Mouse (Mus musculus): ENCODE results near the gene A830018L16Rik. TPM values are rescaled to one million over a fixed set of nuclear protein-coding genes. Genes with fewer than 3 reads are reported as not detected.
"Not testable (repeated sequence)": the region's sequence is repeated elsewhere in the genome, so short reads cannot be mapped to it uniquely, and the experiment has no call there.

The A830018L16Rik gene
- polyA plus RNA-seq (2017; shearing (Covaris generic)) = not detected

DNA sequence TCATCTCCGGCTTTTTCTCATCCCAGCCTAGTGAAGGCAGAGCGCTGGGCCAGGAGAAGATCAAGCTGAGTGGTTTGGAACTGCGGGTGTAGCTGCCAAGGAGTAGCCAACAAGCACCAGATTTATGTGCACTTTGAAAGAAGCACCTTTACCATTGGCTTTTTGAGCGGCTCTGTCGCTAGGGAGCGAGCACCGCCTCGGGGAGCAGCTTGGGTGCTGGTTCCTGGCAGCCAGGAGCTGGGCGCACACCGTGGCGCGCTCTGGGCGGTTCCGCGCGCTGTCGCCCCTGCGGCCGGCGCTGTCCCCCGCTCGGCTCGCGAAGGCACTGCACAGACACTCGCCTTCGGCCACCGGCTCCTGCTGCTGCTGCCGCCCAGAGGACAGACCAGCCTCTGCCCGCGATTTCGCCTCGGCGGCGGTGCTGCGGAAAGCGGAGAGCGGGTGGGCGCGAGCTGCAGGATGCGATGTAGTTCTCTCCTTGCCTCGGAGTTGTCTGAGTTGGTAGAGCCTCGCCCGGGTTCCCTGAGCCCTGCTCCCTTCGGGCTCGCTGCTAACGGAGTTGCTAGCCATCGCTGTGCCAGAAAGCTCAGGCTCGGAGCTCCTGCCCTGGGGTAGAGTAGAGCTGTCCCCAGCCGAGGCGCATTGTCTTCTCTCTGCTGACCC is at the start of gene A830018L16Rik:
A830018L16Rik (plus strand) TSS at position 212 of the 663 bp plus-strand sequence.
- no peak for ATAC-seq

DNA sequence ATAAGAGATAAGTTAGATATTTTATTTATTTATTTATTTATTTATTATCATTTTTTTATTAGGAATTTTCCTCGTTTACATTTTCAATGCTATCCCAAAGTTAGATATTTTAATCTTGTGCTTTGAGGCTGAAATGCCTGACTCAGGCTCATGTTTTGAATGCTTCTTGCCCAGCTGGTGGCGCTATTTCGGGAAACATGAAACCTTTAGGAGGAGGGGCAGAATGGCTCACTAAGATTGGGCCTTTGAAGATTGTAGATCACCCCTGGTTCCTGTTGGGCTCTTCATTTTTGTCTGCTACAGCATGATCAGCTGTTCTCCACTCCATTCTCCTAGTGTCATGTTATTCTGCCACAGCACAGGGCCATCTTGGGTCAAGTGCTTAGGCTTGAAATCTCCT is 28.1 kb upstream of the A830018L16Rik start:
- no peak for ATAC-seq

DNA sequence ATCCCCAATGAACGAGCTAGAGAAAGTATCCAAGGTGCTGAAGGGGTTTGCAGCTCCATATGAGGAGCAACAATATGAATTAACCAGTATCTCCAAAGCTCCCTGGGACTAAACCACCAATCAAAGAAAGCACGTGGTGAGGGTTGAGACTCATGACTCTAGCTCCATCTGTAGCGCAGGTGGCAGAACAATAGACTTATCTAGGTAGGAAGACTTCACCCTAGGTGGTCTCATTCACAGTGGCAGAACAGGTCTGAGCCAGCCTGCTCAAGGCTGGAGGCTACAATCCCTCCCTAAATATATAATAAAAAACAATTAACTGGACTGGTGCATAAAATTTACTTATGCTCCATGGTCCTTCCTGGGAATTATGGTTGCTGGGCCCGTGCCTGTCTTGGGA is 18.5 kb upstream of the A830018L16Rik start:
- ATAC-seq = no peak

DNA sequence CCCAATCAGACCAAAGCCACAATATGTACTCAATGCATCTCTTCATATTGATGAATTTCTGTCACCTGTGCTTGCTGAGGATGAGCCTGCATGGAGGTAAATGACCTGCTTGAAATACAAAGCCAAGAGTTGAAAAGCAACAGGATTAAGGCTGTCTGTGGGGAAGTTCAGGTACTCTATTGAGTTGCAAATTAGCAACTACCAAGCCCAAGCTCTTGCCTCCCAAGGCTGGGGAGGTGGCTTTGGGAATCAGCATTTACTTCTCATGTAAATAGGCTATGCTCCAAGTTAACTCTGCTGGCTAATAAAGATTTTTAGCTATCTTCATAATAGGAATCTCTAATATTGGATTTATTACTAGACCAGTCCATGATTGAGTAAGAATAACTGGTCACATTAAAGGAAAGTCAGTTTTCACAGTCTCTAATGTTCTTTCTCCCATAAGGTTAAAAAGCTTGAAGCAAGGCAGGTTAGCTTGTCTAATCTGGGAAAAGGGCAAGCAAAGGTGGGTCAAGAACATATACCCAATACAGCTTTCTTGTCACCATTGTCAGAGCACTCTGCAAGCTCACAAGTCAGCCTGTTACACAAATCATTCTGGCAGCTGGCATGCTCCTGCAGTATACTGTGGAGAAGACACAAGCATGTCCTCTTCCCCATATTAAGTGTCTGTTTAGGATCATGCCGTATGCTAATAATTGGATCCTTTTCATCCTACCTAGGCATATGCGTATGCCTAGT is 17.7 kb upstream of the A830018L16Rik start:
- no peak for ATAC-seq

DNA sequence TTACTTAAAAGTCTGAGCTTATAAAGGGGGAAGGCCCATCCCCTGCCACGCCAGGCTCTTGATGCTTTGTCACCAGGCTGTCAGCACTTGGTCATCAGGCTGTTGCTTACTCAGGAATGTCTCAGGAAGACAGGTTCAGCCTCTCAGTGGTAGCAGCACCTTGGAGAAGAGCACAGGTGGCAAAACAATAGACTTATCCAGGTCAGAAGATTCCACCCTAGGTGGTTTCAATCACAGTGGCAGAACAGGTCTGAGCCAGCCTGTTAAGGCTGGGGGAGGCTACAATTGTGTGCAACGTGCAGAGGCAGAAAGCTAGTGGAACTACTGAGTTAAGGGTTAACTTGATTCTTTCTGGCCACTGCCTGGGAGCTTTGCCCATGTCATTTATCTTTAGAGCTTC is 12.7 kb upstream of the A830018L16Rik start:
- no peak for ATAC-seq

DNA sequence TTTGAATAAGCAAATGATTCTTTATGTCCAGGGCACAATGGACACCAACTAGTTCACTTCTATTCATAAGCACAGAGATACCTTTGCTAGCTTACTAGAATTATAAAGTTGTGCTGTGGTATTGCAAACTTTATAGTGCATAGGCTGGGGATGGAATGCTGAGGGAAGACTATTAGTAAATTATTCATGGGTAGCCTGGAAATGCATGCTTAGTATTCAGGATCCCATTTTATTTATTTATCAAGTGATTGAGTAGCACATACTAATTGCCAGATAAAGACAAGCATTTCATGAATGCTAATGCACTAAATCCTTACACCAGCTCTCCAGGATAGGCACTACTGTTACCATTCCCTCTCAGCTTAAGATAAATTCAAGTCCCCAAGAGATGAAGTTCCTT is 8.4 kb upstream of the A830018L16Rik start:
- no peak for ATAC-seq

DNA sequence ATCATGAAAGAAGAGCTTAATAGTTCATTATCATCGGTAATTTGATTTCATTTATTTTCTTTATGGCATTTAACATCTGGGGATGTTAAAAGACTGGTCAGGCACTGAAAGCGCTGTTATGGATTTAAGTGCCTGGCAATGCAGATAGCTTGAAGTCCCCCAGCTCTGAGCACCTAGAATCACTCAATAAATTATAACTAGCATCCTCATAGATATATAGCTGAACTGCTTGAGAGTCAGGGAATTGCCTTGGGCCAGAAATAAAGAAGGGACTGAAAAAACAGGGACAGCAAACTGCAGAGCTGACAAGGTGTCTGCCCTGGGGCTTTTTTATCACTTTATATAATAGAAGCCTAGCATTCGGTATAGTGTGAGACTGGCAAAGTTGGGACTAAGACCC is 7.9 kb upstream of the A830018L16Rik start:
- no peak for ATAC-seq

DNA sequence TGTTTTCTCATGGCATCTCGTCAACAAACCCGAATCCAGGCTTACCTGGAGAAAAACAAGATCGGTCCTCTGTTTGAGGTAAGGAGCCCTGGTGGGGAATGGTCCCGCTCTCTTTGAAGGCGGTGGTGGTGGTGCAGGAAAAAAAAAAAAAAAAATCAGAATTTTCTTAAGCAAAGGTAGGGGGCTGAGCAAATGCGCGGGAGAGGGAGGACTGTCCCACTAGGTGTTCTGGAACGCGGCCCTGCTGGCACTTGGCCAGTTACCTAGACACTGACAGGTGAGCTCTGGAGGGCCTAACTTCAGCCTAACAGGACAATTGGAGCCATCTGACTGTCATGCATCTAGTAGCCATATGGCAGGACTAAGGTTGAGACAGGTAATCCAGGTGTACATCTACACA is 655 bp downstream of the A830018L16Rik start:
- no peak for ATAC-seq

DNA sequence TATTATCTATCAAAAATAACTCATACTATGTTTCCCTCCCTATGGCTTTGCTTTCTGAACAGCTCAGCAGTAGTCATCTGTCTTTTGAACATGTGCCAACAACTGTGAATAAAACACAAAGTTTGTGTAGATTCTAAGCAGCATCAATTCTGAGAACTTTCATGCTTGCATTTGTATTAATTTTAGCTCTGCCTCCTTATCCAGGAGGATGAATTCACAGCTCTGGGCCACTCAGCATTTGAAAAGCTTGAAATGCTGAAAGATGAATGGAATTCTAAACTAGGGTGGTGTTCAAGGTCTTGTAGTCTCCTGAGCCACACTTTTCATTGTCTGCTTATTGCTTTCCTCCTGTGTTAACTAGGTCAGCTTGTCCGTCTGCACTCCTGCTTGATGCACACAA is 13.4 kb downstream of the A830018L16Rik start:
- no peak for ATAC-seq

DNA sequence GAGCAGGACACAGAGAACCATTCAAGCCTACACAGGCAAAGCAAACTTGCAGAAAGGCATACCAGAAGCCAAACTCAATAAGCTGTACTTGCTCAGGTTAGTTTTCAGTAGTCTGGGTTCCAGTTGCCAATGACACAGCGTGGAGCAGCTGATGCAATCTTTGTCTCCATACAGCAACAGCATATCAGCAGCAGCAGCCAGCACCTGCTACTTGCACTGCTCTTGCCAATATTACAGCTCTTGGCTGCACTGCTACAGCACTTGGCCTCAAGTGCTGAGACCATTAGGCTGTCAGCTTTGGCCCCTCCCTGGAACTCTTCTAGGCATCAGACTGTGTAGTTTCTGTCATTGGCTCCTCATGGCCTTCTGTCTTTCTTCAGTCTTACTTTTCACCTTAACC is 44.4 kb downstream of the A830018L16Rik start:
- no peak for ATAC-seq

DNA sequence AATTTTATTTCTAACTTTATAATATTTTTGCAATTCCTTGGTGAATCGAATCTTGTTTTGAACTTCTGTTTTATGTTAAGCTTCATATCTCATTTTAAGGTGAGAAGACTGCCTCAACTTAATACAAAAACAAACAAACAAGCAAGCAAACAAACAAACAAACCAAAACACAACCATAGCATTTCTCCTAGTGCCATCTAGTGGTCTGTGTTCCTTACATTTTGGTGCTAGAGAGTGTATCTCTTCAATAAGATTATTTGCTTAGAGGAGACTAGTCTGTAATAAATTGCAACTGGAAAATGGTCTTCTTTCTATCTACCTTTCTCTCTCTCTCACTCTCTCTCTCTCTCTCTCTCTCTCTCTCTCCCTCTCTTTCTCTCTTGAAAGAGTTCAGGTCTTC is 52.4 kb downstream of the A830018L16Rik start:
- ATAC-seq = no peak

DNA sequence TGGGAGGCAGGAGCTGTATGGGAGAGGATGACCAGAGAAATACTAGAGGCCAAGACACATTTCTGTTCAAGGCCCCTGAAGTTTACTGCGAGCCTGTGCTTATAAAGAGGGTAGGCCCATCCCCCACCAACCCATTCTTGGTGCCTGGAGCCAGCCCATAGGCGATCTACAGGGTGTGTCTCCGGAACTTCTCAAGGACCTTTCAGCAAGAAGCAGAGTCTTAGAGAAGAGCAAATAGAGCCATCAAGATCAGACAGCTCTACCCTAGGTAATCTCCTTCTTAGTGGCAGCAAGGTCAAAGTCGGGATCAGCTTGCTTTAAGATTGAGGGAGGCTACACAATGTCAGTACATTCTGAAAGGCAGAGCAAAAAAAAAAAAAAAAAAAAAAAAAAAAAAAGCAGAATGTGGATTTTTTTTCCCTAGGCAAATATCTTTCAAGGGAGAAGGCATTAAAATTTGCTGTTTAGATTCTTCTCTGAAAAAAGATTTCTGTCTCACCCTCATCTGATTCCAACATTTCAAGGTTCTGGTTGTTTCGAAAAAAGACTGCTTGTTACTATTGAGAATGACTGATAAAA is 53.2 kb downstream of the A830018L16Rik start:
- ATAC-seq = no peak

DNA sequence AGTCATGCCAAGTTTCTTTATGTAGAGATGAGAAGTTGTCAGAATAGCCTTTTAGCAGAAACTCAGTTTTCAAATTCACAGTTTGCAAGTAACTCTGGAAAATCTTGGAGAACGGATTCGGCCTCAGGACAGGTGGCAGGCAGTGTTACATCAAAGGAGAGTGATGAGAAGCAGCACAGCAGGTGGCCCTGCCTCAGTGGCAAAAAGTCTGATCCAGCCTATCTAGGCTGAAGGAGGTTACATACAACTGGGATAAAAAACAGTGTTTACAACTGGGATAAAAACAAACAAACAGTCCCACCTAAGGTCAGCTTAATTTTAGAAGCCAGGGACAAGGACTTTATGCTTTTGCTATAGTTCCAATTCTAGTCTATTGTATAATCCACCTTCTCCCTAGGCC is 79.0 kb downstream of the A830018L16Rik start:
- ATAC-seq = no peak

DNA sequence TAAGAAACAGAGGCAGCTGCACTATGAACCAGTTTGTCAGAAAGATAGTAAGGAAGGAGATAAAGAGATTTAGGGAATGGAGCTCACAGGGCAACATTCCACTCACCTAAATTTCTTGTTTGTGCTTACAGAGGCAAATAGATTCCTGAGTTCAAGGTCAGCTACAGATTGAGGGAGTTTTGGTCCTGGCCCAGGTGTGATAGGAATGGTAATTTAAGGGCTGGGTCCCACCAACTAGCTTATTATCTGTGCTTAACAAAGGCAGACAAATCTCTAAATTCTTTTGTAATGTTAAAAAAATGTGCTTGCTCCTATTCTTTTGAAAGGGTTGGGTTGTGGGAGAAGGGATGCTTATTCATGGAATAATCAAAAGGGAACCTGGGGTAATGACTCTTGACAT is 87.7 kb downstream of the A830018L16Rik start:
- no peak for ATAC-seq

DNA sequence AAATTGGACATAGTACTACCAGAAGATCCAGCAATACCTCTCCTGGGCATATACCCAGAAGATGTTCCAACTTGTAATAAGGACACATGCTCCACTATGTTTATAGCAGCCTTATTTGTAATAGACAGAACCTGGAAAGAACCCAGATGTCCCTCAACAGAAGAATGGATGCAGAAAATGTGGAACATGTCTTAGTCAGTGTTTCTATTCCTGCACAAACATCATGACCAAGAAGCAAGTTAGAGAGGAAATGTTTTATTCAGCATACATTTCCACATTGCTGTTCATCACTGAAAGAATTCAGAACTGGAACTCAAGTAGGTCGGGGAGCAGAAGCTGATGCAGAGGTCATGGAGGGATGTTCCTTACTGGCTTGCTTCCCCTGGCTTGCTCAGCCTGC is 135.9 kb downstream of the A830018L16Rik start:
- ATAC-seq = not testable (repeated sequence)

DNA sequence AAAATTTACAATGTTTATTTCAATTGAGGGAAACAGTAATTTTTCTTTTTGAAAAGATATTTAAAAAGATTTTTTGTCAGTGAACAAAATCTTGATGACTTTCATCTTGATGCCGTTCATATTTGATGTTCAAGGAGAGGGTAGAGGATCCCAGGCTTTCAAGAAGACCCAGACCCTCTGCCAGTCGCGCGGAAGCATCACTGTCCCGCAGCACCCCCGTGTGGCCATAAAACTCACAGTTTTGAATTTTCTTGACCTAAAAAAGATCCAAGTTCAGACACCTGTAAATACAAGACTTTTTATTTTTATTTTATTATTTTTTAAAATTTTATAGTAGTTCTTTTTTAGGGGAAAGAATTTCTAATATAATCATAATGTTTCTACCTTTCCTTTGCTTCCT is 151.4 kb downstream of the A830018L16Rik start:
- ATAC-seq = no peak

DNA sequence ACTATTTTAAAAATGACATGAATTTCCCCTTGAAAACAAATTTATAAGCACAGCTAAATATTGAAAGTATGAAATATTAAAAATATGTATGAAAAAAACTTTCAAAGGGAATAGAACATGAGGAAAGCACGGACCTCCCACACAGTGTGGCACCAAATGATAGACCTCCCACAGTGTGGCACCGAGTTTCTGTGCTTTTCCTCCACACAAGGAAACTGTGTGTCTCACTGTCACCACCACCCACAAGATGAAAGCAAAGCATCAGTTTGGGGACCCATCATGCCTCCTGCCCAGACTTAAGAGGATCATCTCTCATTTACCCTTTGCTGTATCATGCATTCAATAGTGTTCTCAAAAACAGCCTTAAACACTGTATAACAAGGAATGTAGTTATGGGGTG is 152.8 kb downstream of the A830018L16Rik start:
- no peak for ATAC-seq

DNA sequence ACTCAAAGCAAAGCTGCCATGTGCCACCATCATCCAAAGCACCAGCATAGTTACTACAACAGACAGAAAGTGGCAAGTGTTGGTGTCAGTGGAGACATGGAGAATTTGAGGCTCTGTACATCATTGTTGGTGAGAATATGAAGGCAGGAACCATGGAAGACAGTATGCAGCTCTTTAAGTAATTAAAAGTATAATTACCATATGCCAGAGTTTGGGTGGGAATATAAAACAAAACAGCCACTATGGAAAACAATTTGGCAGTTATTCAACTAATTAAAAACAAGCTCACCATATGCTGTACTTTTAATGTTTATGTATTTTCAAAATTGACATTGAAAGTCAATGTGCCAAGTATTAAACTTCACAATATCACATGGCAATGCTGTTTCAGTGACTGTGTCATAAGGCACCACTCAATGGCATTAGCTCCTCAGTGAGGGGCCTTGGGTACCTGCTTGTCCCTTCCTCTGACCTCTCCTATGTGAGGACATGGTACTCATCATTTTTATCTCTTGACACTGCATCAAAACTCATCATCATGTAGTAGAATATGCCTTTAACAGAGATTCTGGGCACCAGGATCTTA is 153.5 kb downstream of the A830018L16Rik start:
- ATAC-seq = no peak

DNA sequence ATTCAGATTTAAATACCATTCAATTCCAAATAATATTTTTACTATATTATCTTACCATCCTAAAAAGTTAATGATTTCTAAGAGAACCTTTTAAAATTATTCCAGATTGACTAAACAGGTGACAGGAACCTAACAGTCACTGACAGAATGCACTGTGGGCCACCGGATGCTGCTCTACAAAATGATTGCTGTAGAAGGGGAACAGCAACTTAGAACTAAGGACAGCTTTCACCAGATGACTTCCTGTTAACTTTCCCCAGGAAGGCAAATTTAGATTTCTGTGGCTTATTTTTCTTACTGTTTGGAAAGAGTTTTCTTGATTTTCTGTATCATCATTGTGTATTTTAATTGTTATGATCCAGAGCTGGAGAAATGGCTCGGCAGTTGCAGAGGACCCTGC is 156.4 kb downstream of the A830018L16Rik start:
- ATAC-seq = no peak

DNA sequence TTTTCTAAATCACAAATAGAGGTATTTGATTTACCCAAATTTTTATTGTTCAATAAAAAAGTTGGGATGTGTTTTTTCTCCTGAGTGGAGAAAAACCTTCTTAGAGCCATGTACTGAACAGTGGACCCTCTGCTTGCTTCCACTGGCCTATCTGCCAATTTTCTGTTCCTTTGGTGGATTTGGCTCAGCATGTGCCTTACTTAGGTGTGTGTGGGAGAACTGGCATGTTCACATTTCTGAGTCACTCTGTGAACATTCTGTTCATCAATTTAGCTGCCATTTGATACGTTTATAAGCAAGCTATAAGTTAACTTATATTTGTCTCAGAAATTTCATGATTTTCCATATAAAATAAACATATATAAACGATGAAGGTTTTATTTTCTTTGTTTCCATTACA is 159.6 kb downstream of the A830018L16Rik start:
- ATAC-seq = no peak

DNA sequence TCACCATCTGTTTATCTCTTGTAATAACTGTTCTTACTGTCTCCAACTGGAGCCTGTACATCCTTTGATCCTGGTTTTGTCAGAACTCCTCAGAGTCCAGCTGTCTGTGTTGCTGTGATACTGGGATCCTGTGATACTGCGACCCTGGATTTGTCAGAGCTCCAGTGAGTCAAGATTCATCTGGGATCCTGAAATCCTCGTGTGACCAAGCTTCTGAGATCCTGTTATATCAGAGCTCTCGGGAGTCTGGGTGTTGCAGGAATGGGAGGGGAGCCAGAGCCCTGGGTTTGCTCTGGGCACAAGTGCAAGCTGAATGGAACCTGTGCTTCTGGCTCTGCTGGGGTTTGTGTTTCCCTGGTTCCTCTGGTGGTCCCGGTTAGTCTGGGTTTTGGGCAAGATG is 166.1 kb downstream of the A830018L16Rik start:
- no peak for ATAC-seq

DNA sequence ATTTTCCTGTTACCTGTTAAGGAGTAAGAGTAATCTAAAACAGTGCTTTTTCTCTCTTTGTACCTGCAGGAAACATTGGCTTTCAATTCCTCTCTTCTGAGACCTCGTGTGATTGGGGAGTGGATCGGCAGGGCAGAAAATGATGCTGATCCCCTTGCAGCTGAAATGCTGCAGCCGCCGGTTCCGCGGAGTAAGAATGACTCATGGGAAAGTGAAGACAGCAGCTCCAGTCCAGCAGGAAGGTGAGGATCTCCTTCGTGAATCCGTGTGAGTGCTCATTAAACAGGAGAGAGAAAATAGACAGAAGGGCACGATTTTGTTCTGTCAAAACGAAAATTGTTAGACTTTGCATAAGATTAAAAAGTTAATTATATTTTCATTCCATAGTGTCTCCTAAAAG is 174.4 kb downstream of the A830018L16Rik start:
- no peak for ATAC-seq

DNA sequence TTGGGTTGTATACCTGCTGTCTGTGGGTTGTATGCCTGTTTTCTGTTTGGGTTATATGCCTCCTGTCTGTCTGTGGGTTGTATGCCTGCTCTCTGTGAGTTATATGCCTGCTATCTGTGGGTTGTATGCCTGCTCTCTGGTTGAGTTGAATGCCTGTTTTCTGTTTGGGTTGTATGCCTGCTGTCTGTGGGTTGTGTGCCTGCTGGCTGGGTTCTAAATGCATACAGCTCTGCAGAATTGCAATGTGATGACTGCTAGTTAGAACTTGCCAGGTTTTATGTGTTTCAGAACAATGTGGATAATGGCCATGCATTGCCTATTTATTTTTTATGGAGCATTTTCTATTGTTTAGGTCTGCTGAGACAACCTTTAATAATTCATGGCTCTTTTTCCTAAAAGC is 236.2 kb downstream of the A830018L16Rik start:
- ATAC-seq = no peak

DNA sequence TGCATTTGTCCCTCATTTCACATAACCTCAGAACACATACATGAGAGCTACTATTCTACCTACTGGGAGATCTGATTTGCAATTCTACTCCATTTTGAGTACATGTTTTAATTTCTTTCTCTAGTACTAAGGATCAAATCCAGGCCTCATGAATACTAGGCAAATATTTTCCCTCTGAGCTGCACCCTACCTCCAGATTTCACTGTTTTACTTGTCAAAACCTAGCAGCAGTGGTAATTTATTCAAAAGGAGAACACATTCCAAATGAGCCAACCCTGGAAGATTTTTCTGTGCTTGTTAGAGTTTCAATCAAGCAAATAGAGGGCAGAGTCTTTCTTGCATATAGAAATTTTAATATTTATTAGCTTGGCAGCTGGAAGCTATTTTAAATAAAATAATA is 238.9 kb downstream of the A830018L16Rik start:
- no peak for ATAC-seq

All from CD4-positive, CD25-positive, alpha-beta regulatory T cell, adult 4 months (primary cell).